Mouse (Mus musculus): Measurements from ENCODE around the gene Adgrb3.

- TF ChIP-seq CTCF (IDR thresholded peaks at IDR 0.05; ENCODE audit: extremely low read depth, insufficient read depth, insufficient read length, insufficient replicate concordance) (no peak), POLR2A (IDR thresholded peaks at IDR 0.05; ENCODE audit: low read depth, low read length) (no peak)
Observed at GRCm38 (mm10) chr1:25420701-25421100, 408.8 kb downstream of the Adgrb3 start.
